Mouse (Mus musculus) liver, adult (tissue): ENCODE measurements at regions not wholly inside any gene's neighbourhood (a gene's known extent, or its start where the extent isn't known, plus 50 kb on each side); places are given as distances from the start of the nearest gene placed in this dataset.

Experiments
- GATA4 ChIP-seq: IDR thresholded peaks from 2 replicates; pipeline ENCODE4 v1.6.1; 2014; ENCODE audit warnings: mild to moderate bottlenecking, low read length; ENCODE audit not compliant: insufficient replicate concordance

- TF ChIP-seq GATA4: no peak
Measured at GRCm38 (mm10) chr7:70431712-70432111, 65.2 kb upstream of the Nr2f2 start.

- TF ChIP-seq GATA4: no peak
Measured at GRCm38 (mm10) chr7:70429326-70429725, 62.8 kb upstream of the Nr2f2 start.

- no peak for TF ChIP-seq GATA4
Measured at GRCm38 (mm10) chr7:70424231-70424620, 57.7 kb upstream of the Nr2f2 start.

GRCm38 (mm10) chr7:70423524-70424230 is 57.1 kb upstream of the Nr2f2 start:
- TF ChIP-seq GATA4: no peak

- no peak for TF ChIP-seq GATA4
Measured at GRCm38 (mm10) chr7:70416185-70416941, 49.8 kb upstream of the Nr2f2 start.
